Mouse (Mus musculus) limb, embryonic 15.5 days (tissue): Measurements from ENCODE around the gene Camkk1. TPM values are rescaled to one million over a fixed set of nuclear protein-coding genes. Genes with fewer than 3 reads are reported as not detected.

Experiments used
- ATAC-seq: fragments of 200-750 bp; cut with Nextera tagmentation; 2 replicates; pipeline ENCODE4 v1.8.0; 2017; ENCODE audit warnings: low read depth, moderate TSS enrichment; ENCODE audit not compliant: insufficient number of reproducible peaks, low FRiP score, low TSS enrichment
- H3K27ac ChIP-seq: fragments of 300-500 bp; sonication (generic); 2 replicates; pipeline ENCODE4 v1.5.1; 2015; ENCODE audit warnings: moderate library complexity, mild to moderate bottlenecking, inconsistent platforms
- H3K27me3 ChIP-seq: fragments of 300-500 bp; sonication (generic); 2 replicates; pipeline ENCODE4 v1.6.1; 2015; ENCODE audit warnings: inconsistent platforms
- H3K36me3 ChIP-seq: fragments of 300-500 bp; sonication (generic); 2 replicates; pipeline ENCODE4 v1.6.1; 2015; ENCODE audit warnings: inconsistent platforms
- H3K4me1 ChIP-seq: fragments of 300-500 bp; sonication (generic); 2 replicates; pipeline ENCODE4 v1.6.1; 2015; ENCODE audit warnings: inconsistent platforms
- H3K4me2 ChIP-seq: fragments of 300-500 bp; sonication (generic); 2 replicates; pipeline ENCODE4 v1.6.1; 2015; ENCODE audit warnings: mild to moderate bottlenecking, inconsistent platforms
- H3K4me3 ChIP-seq: fragments of 300-500 bp; sonication (generic); 2 replicates; pipeline ENCODE4 v1.5.1; 2015; ENCODE audit warnings: mild to moderate bottlenecking, inconsistent platforms
- H3K9ac ChIP-seq: fragments of 300-500 bp; sonication (generic); 2 replicates; pipeline ENCODE4 v1.6.1; 2015; ENCODE audit warnings: inconsistent platforms
- H3K9me3 ChIP-seq: fragments of 300-500 bp; sonication (generic); 2 replicates; pipeline ENCODE4 v1.6.1; 2016; ENCODE audit warnings: inconsistent platforms
- WGBS: fragments of 180-500 bp; shearing (Covaris S2); methylation state at CpG from one replicate; pipeline ENCODE4 v1.1.7; 2015; 5-methylcytosine and 5-hydroxymethylcytosine counted together
- polyA plus RNA-seq: library from polyadenylated mRNA; unstranded; fragments of >200 nt; fragmentation: Nextera tagmentation; extraction: Ambion mirVana; gene quantifications from 2 replicates; pipeline ENCODE4 v1.2.1, GENCODE M21; 2015

The Camkk1 gene
- polyA plus RNA-seq, 1 experiment from 2014 or later, result 12.0 TPM

DNA sequence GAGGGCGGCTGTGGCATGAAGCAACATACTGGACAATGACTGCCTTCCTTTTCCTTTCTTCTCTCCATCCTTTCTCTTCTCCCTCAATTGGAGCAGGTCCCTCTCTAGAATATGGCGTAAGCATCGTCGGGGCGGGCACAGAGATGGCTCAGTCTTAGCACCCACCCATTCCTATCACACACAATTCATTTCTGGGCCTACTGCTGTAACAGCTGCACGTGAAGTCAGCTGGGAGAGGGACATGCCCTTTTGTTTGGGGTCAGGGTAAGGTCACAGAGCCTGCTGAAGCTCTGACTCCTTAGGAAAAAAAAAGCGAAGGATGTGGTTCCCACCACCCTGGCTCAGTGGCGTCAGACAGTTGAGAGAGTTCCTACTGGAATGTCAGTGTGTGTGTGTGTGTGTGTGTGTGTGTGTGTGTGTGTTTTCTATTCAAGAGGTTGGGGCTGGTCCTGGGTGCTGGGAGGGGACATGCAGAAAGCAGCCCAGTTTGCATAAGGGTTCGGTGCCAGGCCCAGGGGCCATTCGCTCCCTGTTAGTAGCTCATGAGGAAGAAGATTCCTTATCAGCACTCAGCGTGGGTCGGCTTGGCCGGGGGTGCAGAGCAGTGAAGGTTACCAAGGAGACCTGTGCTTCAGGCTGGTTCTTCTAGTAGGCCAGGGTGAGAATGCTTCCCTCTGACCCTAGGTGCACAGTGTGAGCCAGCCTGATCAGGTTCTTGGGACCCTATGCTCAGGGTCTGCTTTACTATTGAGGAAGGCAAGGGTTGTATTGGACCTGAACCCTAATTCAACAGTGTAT, 21.1 kb upstream of the Camkk1 start:
- peaks cover 6% of the 10 kb centered on the region; the same call in 1 of the 2 replicates for H3K4me1 ChIP-seq
- H3K27me3 ChIP-seq, result no peaks in the 10 kb centered on the region
- no peak overlapping the region for H3K27ac ChIP-seq
- no peaks in the 10 kb centered on the region for H3K9me3 ChIP-seq
- H3K4me2 ChIP-seq, result no peak overlapping the region
- 70% methylated on average over 13 of the region's 13 CpGs for WGBS
- ATAC-seq, result no peak
- H3K36me3 ChIP-seq, result no peaks in the 10 kb centered on the region
- no peak overlapping the region for H3K9ac ChIP-seq
- no peak overlapping the region for H3K4me3 ChIP-seq

DNA sequence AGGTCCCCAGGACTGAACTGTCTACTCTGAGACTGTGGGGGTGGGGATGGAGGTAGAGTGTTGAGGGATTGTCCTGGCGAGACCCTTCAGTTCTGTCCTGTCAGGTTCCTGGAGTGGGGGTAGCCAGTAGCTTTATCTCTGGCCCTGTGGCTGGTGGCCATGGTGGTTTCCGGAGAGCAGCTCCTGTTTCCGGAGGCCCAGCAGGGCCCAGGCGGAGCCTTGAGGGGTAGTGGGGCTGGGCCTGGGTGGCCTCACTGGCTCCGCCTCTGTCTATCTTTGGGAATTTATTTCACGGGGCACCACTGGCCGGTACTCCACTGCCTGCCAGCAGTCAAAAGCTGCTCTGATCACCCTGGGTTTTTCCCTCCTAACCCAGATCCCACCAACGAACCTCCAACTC, 20.0 kb upstream of the Camkk1 start, which contains the start of gene P2rx1:
P2rx1 (plus strand) TSS at position 333 of the 400 bp plus-strand sequence.
- ATAC-seq, result 0 out of 2 replicates have a peak, but pooled peaks have one; percentile 26
- Histone ChIP-seq H3K9me3 (no peaks in the 10 kb centered on the region), H3K4me2 (no peak within 1 kb of the TSS), H3K4me3 (no peak within 1 kb of the TSS), H3K36me3 (no peaks in the 10 kb centered on the region), H3K9ac (no peak within 1 kb of the TSS), H3K27me3 (no peaks in the 10 kb centered on the region), H3K27ac (no peak within 1 kb of the TSS), H3K4me1 (peaks cover 6% of the 10 kb centered on the region; the same call in 1 of the 2 replicates)
- 39% methylated on average over 8 of the region's 8 CpGs for WGBS

DNA sequence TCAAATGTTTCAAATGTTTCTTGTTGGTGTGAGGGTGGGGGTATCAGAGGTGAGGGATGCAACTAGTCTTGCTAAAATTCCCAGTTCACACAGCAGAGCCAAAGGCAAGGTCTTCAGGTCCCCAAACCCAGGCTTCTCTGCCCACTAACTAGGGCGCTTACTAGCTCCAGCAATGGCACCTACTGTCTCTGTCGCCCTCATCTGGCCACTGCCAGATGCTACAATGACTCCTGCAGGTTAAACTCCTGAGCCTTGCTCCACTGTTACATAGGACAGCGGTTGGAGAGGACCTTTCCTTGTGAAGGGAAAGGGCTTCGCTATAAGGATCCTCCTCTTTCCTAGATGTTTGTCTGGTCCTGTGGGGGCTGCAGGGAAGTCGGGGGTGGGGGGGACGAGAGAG, 17.8 kb upstream of the Camkk1 start:
- no peaks in the 10 kb centered on the region for H3K36me3 ChIP-seq
- no peaks in the 10 kb centered on the region for H3K9me3 ChIP-seq
- H3K27me3 ChIP-seq, result no peaks in the 10 kb centered on the region
- peaks cover 6% of the 10 kb centered on the region; the same call in 1 of the 2 replicates for H3K4me1 ChIP-seq
- no peak for ATAC-seq
- WGBS, result 5% methylated on average over 6 of the region's 6 CpGs
- no peak overlapping the region for H3K27ac ChIP-seq
- no peak overlapping the region for H3K9ac ChIP-seq
- H3K4me2 ChIP-seq, result no peak overlapping the region
- no peak overlapping the region for H3K4me3 ChIP-seq

DNA sequence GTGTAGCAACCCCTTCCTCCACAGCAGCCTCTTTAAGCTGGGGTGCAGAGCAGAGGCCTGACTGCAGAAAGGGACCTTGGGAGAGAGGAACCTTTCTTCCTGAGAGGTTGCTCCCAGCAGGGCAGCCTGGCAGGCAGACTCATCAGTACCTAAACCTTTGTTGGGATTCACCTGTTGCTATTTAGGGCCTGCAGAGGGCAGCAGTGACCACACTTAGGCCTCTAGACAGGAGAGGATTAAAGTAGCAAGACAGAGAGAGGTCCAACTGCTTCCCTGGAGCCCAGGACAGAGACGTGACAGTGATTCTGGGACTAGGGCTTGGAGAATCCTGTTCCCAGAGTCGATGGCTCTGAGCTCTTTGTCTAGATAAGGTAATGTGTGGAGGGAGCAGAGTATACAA, 12.4 kb upstream of the Camkk1 start:
- no peak overlapping the region for H3K27ac ChIP-seq
- H3K9ac ChIP-seq, result no peak overlapping the region
- no peaks in the 10 kb centered on the region for H3K36me3 ChIP-seq
- H3K9me3 ChIP-seq, result no peaks in the 10 kb centered on the region
- 5% methylated on average over 2 of the region's 2 CpGs for WGBS
- H3K4me3 ChIP-seq, result no peak overlapping the region
- H3K27me3 ChIP-seq, result peaks cover 18% of the 10 kb centered on the region
- no peak for ATAC-seq
- no peak overlapping the region for H3K4me2 ChIP-seq
- H3K4me1 ChIP-seq, result peaks cover 6% of the 10 kb centered on the region; the same call in 1 of the 2 replicates

DNA sequence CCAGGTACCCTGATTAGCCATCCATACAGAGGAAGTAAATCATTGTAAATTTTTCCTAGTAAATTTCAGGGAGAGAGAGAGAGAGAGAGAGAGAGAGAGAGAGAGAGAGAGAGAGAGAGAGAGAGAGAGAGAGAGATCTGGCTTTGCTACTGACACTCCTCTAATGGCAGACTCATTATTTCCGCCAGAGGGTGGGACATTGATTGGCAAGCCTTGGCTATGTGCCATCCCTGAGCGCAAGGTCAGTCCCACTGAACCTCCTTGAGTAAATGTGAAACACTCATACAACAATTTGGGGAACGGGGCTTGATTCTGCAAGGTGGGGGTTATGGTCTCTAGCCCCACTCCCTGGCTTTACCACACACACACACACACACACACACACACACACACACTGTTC, 11.7 kb upstream of the Camkk1 start:
- H3K27me3 ChIP-seq, result peaks cover 18% of the 10 kb centered on the region
- no peak overlapping the region for H3K27ac ChIP-seq
- H3K9ac ChIP-seq, result no peak overlapping the region
- no peaks in the 10 kb centered on the region for H3K9me3 ChIP-seq
- no peaks in the 10 kb centered on the region for H3K36me3 ChIP-seq
- H3K4me1 ChIP-seq, result peaks cover 6% of the 10 kb centered on the region; the same call in 1 of the 2 replicates
- H3K4me2 ChIP-seq, result no peak overlapping the region
- ATAC-seq, result no peak
- WGBS, result 74% methylated on average over 3 of the region's 3 CpGs
- H3K4me3 ChIP-seq, result no peak overlapping the region

DNA sequence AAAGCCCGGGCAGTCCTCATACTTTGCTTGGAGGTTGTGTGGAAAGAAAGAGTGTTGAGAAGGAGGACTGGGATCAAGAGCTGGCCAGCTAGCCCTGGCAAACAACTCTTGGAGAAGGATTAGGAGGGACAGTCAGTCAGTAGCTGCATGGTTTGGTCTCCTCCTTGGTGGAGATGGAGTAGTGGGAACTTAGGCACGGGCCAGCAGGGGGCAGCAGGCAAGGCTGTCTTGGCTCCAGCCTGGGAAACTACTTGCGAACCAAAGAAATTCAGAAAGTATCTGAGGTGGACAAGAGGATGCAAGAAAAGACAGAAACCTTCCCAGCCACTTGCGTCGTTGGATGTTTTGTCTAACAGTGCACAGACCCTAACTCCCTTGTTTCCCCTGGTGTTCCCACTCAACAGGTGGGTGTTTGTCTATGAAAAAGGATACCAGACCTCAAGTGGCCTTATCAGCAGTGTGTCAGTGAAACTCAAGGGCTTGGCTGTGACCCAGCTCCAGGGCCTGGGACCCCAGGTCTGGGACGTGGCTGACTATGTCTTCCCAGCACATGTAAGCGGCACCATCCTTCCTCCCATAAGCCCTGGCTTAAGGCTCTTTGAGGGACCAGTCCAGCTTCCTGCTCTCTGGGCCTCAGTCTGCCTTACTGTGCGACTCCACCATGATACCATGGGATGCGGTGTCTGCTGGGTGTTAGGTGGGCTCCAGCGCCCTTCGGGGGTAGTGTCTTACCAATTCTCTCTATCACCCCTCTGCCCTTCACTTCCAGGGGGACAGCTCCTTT, 10.9 kb upstream of the Camkk1 start:
- H3K9me3 ChIP-seq, result no peaks in the 10 kb centered on the region
- peaks cover 6% of the 10 kb centered on the region; the same call in 1 of the 2 replicates for H3K4me1 ChIP-seq
- no peak overlapping the region for H3K4me3 ChIP-seq
- H3K9ac ChIP-seq, result no peak overlapping the region
- no peak for ATAC-seq
- no peak overlapping the region for H3K27ac ChIP-seq
- WGBS, result 64% methylated on average over 11 of the region's 11 CpGs
- no peak overlapping the region for H3K4me2 ChIP-seq
- H3K27me3 ChIP-seq, result peaks cover 18% of the 10 kb centered on the region
- H3K36me3 ChIP-seq, result no peaks in the 10 kb centered on the region

DNA sequence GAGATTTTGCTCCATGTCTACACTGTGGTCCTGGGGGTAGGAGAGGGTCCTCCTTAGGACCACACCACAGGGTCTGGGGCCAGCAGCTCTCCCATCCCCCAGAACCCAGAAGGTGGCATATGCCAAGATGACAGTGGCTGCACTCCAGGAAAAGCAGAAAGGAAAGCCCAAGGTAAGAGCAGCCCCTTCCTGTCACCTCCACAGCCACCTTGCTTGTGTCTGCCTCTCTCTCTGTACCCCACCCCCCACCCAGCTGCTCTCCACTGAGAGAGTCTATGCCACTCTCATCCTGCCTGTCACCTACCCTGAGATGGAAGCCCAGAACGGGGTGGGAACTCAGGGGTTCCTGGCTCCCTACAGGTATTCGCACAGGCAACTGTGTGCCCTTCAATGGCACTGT, 10.0 kb upstream of the Camkk1 start:
- Histone ChIP-seq H3K36me3 (no peaks in the 10 kb centered on the region), H3K27me3 (peaks cover 18% of the 10 kb centered on the region), H3K4me3 (no peak overlapping the region), H3K4me2 (no peak overlapping the region), H3K9ac (no peak overlapping the region), H3K4me1 (peaks cover 6% of the 10 kb centered on the region; the same call in 1 of the 2 replicates), H3K9me3 (no peaks in the 10 kb centered on the region), H3K27ac (no peak overlapping the region)
- 61% methylated on average over 2 of the region's 2 CpGs for WGBS
- ATAC-seq, result no peak

DNA sequence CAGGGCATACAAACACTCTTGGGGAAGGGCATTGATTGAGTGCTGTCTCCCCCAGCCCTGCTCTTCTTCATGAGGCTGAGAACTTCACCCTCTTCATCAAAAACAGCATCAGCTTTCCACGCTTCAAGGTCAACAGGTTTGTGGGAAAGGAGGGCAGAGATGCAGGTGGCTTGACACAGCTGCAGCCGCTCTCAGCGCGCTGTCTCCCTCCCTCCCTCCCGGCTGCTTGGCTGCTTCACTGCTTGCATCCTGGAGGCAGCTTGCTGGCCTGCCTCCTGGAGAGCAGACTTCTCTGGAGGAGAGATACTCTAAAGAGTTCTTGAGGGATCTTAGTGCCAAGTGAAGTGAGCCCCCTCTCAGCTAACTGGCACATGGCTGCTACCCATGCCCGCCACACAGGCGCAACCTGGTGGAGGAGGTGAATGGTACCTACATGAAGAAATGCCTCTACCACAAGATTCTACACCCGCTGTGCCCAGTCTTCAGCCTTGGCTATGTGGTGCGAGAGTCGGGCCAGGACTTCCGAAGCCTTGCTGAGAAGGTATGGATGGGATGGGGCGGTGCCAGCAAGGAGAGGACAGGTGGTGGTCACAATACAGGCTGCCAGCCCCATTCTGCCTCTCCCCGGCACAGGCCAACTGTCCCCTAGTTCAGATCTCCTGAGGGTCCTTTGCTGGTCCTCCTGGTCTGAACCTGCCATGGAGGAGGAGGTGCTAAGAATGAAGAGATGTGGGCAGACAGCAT, 9.1 kb upstream of the Camkk1 start:
- ATAC-seq, result no peak
- WGBS, result 57% methylated on average over 13 of the region's 13 CpGs
- no peak overlapping the region for H3K27ac ChIP-seq
- no peak overlapping the region for H3K9ac ChIP-seq
- peaks cover 8% of the 10 kb centered on the region for H3K4me1 ChIP-seq
- no peaks in the 10 kb centered on the region for H3K9me3 ChIP-seq
- no peak overlapping the region for H3K4me2 ChIP-seq
- H3K27me3 ChIP-seq, result peaks cover 18% of the 10 kb centered on the region
- H3K36me3 ChIP-seq, result no peaks in the 10 kb centered on the region
- H3K4me3 ChIP-seq, result no peak overlapping the region

DNA sequence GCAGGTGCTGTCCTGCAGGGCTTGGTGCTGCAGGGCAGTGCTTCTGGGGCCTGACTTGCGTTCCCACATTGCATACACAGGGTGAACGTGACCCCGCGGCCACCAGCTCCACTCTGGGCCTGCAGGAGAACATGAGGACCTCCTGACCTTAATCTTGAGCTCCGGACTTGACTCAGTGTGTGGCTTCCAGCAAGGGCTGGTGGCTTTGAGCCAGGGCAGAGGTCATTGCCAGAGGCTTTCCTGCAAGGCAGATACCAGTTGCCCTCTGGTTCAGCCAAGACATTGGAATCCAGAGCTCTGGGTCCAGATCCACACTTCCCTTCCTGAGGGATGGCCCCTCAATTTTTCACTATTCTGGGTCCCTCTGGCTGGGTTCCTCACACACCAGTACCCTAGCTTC, 4.8 kb upstream of the Camkk1 start:
- Histone ChIP-seq H3K4me3 (no peak overlapping the region), H3K9me3 (no peaks in the 10 kb centered on the region), H3K27me3 (peaks cover 15% of the 10 kb centered on the region), H3K4me2 (no peak overlapping the region), H3K36me3 (no peaks in the 10 kb centered on the region), H3K4me1 (peaks cover 17% of the 10 kb centered on the region), H3K9ac (no peak overlapping the region), H3K27ac (no peak overlapping the region)
- no peak for ATAC-seq
- WGBS, result 66% methylated on average over 5 of the region's 5 CpGs

DNA sequence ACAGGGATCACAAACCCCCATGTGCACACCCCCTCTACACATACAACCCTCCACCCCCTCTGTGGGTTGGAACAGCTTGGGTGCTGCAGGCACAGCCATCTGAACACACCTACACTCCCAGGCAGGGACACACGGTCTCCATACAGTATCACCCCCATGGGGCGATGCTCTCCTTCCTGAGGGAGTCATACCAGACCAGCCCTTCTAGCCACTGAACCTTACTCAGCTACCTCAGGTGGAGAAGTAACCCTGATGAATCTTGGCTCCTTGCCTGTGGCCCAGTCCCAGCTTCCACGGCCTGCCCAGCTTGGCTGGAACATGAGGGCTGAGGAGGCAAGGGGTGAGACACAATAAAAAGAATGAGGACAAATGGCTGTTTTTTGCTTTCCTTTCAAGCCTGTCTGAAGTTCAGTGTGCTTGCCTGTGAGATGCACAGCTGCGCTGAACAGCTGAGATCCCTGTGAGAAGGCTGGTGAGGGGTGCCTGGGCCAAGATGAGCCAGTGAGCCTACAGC, 3.9 kb upstream of the Camkk1 start:
- Histone ChIP-seq H3K9me3 (no peaks in the 10 kb centered on the region), H3K27ac (0 out of 2 replicates have a peak overlapping the region, but pooled peaks have one; percentile 27), H3K4me2 (no peak overlapping the region), H3K9ac (no peak overlapping the region), H3K36me3 (no peaks in the 10 kb centered on the region), H3K4me3 (no peak overlapping the region), H3K4me1 (peaks cover 26% of the 10 kb centered on the region), H3K27me3 (peaks cover 11% of the 10 kb centered on the region)
- 76% methylated on average over 4 of the region's 4 CpGs for WGBS
- ATAC-seq, result no peak

DNA sequence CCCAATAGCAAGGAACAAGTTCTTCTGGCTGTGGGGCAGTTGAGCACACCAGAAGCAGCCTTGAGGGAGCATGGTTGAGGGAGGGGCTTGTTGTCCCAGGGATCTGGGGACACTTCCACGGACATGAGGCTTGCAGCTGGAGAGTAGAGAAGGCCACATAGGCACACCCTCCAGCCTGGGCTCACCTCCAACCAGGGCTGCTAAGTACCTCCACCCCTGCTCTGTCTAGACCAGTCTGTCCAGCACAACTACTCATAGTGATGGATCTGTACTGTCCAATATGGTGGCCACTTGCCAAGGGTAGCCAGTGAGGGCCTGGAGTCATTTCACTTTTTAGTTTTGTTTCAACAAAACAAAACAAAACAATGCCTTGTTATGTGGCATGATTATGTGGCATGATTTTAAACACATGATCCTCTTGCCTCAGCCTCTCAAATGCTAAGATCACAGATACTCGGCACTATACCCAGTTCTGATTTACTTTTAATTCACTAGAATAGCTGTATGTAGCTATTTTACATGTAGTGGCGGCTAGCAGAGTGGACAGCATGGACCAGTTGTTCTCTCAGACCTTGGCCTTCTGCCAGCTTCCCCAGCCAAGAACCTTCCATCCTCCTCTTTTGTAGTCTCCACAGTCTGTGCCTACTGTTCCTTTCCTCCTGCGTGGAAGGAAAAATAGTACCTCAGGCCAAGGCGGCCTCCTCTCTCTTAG, 3.3 kb upstream of the Camkk1 start:
- 0 out of 2 replicates have a peak overlapping the region, but pooled peaks have one; percentile 27 for H3K27ac ChIP-seq
- H3K4me3 ChIP-seq, result no peak overlapping the region
- ATAC-seq, result no peak
- H3K9me3 ChIP-seq, result no peaks in the 10 kb centered on the region
- H3K4me2 ChIP-seq, result no peak overlapping the region
- H3K4me1 ChIP-seq, result peaks cover 28% of the 10 kb centered on the region
- 67% methylated on average over 5 of the region's 5 CpGs for WGBS
- H3K36me3 ChIP-seq, result no peaks in the 10 kb centered on the region
- peaks cover 14% of the 10 kb centered on the region for H3K27me3 ChIP-seq
- H3K9ac ChIP-seq, result no peak overlapping the region
